Comparison of ENCODE assay signal across 9 mouse cellular contexts in genomic region chr5:36726387-36726801, GRCm38 (mm10). TPM values are rescaled to one million over a fixed set of nuclear protein-coding genes. Genes with fewer than 3 reads are reported as not detected.
DNase-seq lines count a peak whose midpoint lies in the region; ATAC-seq lines count a peak whose summit lies in the region.
"Had no signal": no experiment of that assay in that cellular context is flagged by ENCODE, and none has a peak within 500 bp of the region (broad histone marks: within the 10 kb centered on the region; RNA-seq: fewer than 3 reads in every experiment).

No protein-coding gene starts in this region.

- H3K4me3 ChIP-seq in heart, embryonic 10.5 days = no peak overlapping the region
- H3K4me3 ChIP-seq in heart, embryonic 12.5 days = no peak overlapping the region
- no peak overlapping the region for H3K4me3 ChIP-seq in midbrain, embryonic 13.5 days (replicated peaks)

- H3K27me3 ChIP-seq in heart, embryonic 10.5 days (ENCODE audit: insufficient read depth, poor library complexity, severe bottlenecking) = no peaks in the 10 kb centered on the region
- H3K27me3 ChIP-seq in heart, embryonic 12.5 days (replicated peaks) = no peaks in the 10 kb centered on the region
- no peaks in the 10 kb centered on the region for H3K27me3 ChIP-seq in splenic B cell, adult 2 months (ENCODE audit: control insufficient read depth, insufficient read depth, low read length, poor library complexity, severe bottlenecking)
- H3K27me3 ChIP-seq in midbrain, embryonic 13.5 days = no peaks in the 10 kb centered on the region
- H3K27me3 ChIP-seq: Patski had no signal

- intact Hi-C loops in left cerebral cortex, postnatal 14 days (cut with DNase I) = no loop called here

- H3K9me3 ChIP-seq in heart, embryonic 10.5 days = no peaks in the 10 kb centered on the region
- no peaks in the 10 kb centered on the region for H3K9me3 ChIP-seq in heart, embryonic 12.5 days (replicated peaks)
- no peaks in the 10 kb centered on the region for H3K9me3 ChIP-seq in midbrain, embryonic 13.5 days

- no peak overlapping the region for H3K9ac ChIP-seq in heart, embryonic 12.5 days
- H3K9ac ChIP-seq in midbrain, embryonic 13.5 days (replicated peaks) = no peak overlapping the region

- no peaks in the 10 kb centered on the region for H3K36me3 ChIP-seq in heart, embryonic 10.5 days
- H3K36me3 ChIP-seq in heart, embryonic 12.5 days = no peaks in the 10 kb centered on the region
- H3K36me3 ChIP-seq in splenic B cell, adult 2 months (ENCODE audit: control insufficient read depth, insufficient read depth, low read length, poor library complexity, severe bottlenecking) = no peaks in the 10 kb centered on the region
- H3K36me3 ChIP-seq in midbrain, embryonic 13.5 days = no peaks in the 10 kb centered on the region

- no peak for ATAC-seq in heart, embryonic 12.5 days (ENCODE audit: insufficient number of reproducible peaks, low FRiP score)
- peak; percentile 71 for ATAC-seq in erythroblast, adult 5-6 weeks (replicated peaks; ENCODE audit: low FRiP score, poor library complexity, severe bottlenecking)
- ATAC-seq in midbrain, embryonic 13.5 days = no peak
- no peak for ATAC-seq in frontal cortex, adult (ENCODE audit: low TSS enrichment)
- ATAC-seq: Patski had no signal

- DNase-seq in heart, embryonic 10.5 days (ENCODE audit: low spot score) = no peak
- peak; percentile 41 to 76 for DNase-seq in kidney, postnatal 25 days
- DNase-seq in splenic B cell, adult 2 months (ENCODE audit: low read depth, low spot score) = peak; percentile 55
- DNase-seq in left cerebral cortex, postnatal 14 days (ENCODE audit: low spot score in 2 of 2) = no peak

- no peak overlapping the region for H3K4me2 ChIP-seq in heart, embryonic 12.5 days
- H3K4me2 ChIP-seq in midbrain, embryonic 13.5 days (replicated peaks) = no peak overlapping the region

- H3K27ac ChIP-seq in heart, embryonic 10.5 days = peak overlapping the region; percentile 60
- no peak overlapping the region for H3K27ac ChIP-seq in heart, embryonic 12.5 days (ENCODE audit: poor library complexity, severe bottlenecking)
- H3K27ac ChIP-seq in midbrain, embryonic 13.5 days = no peak overlapping the region

- 61% methylated on average over 9 of the region's 9 CpGs for WGBS in heart, embryonic 10.5 days
- 51% methylated on average over 9 of the region's 9 CpGs for WGBS in heart, embryonic 12.5 days
- WGBS in midbrain, embryonic 13.5 days = 77% methylated on average over 9 of the region's 9 CpGs

- peaks cover 54% of the 10 kb centered on the region for H3K4me1 ChIP-seq in heart, embryonic 10.5 days
- peaks cover 35% of the 10 kb centered on the region for H3K4me1 ChIP-seq in heart, embryonic 12.5 days (replicated peaks)
- H3K4me1 ChIP-seq in midbrain, embryonic 13.5 days (replicated peaks) = no peaks in the 10 kb centered on the region

RNA-seq across cellular contexts. Expression of gene Bloc1s4, which starts 22.1 kb away (rescaled TPM):
- 19.5 and 27.1 TPM in 2 replicates for polyA plus RNA-seq in heart, embryonic 10.5 days (2016; fragmentation: Nextera tagmentation; extraction: Ambion mirVana)
- polyA plus RNA-seq in heart, embryonic 12.5 days (2016; fragmentation: Nextera tagmentation; extraction: Ambion mirVana) = 21.0 and 21.3 TPM in 2 replicates
- 2.3 TPM in 2 replicates for total RNA-seq in erythroblast, adult 5-6 weeks (2015; ENCODE audit: low replicate concordance)
- total RNA-seq in erythroblast, adult 5-6 weeks (2017; ENCODE audit: low replicate concordance) = 8.3 and 10.0 TPM in 2 replicates
- polyA plus RNA-seq in midbrain, embryonic 13.5 days (2015; fragmentation: Nextera tagmentation; extraction: Ambion mirVana) = 23.7 and 27.6 TPM in 2 replicates
- total RNA-seq in left cerebral cortex, postnatal 14 days (2021) = 10 to 100 TPM; 17.1 to 18.8 TPM

RNA-seq across cellular contexts. Expression of gene D5Ertd579e, which starts 30.6 kb away (rescaled TPM):
- 25.5 and 33.7 TPM in 2 replicates for polyA plus RNA-seq in heart, embryonic 10.5 days (2016; fragmentation: Nextera tagmentation; extraction: Ambion mirVana)
- polyA plus RNA-seq in heart, embryonic 12.5 days (2016; fragmentation: Nextera tagmentation; extraction: Ambion mirVana) = 35.1 and 37.2 TPM in 2 replicates
- 121 and 122 TPM in 2 replicates for total RNA-seq in erythroblast, adult 5-6 weeks (2015; ENCODE audit: low replicate concordance)
- total RNA-seq in erythroblast, adult 5-6 weeks (2017; ENCODE audit: low replicate concordance) = 221 and 226 TPM in 2 replicates
- 39.4 and 40.5 TPM in 2 replicates for polyA plus RNA-seq in midbrain, embryonic 13.5 days (2015; fragmentation: Nextera tagmentation; extraction: Ambion mirVana)
- 10 to 100 TPM; 88.8 to 95.6 TPM for total RNA-seq in left cerebral cortex, postnatal 14 days (2021)

Comparison
In these comparisons a context has a peak if more than half of its experiments do, and no peak if none do; other contexts are left out.
1. DNase-seq: peak in kidney, postnatal 25 days (2 of 2) and splenic B cell, adult 2 months (single experiment); none in heart, embryonic 10.5 days (single experiment) and left cerebral cortex, postnatal 14 days (0 of 2).